Mouse (Mus musculus): Measurements from ENCODE around the gene Nabp1.

DNA sequence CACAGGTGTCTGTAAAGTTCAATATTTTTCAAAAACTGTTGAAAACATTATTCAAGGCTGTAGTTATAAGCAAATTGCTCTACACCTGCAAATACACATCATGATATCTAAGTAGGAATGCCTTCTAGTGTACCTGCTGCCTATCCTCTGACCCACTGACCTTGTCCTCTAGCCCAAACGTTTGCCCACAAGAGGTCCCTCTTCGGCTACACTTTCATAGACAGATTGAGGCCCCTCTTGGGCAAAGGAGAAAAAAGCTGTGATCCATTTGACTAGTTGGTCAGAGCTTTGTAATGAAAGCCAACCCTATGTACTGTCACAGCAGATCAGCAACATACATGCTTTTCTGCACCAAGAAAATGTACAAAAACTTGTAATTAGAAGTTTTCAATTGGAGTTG, 12.9 kb downstream of the Nabp1 start:
- TF ChIP-seq CTCF (IDR thresholded peaks at IDR 0.05; ENCODE audit: insufficient read depth, low read depth, low read length): no peak
- no peak for TF ChIP-seq POLR2A (IDR thresholded peaks at IDR 0.05; ENCODE audit: insufficient read depth, low read depth, low read length)

Data from olfactory bulb, adult 2 months (tissue).